ENCODE assay signal across 9 mouse cellular contexts in the genomic region with DNA sequence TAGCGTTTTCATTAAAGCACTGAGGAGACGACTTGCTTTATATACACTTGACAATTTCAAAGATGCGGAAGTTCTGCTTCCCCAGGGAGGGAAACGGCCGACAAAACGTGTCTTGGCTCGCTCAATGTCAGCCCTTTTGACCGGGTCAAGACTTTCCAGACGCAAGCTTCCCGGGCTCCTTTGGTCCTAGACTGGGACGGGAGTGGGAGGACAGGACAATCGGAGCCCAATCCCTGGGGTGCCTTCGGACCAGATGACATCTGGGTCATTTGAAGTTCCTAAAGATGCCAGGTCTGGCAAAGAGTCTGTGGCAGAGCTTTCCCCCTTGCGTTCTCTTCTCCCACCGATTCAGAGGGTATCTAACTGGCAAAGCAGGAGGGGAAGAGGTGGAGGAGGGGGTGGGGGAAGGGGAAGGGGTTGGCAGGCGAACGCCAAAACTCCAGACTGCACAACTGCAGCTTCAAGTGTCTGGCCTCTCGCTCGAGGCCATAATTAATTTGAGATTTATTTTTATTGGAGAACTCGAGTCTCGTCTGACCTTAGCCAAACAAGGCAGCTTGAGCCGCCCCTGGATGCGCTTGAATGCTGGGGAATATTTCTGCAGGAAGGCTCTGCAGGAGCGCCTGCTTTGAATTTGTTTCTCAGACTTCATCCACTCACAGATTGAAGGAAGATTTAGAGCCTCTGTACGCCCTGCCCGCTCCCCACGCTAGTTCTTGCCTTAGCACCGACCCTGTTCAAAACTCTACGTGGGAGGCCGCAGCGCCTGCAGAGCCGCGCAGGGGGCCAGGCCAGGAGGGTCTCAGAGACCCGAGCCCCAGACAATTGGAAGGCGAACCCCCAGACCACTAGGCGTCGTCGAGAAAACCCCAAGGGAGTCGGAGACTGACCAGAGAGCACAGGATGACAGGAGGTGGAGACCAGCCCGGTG. TPM values are rescaled to one million over a fixed set of nuclear protein-coding genes. Genes with fewer than 3 reads are reported as not detected.
DNase-seq lines count a peak whose midpoint lies in the region; ATAC-seq and TF ChIP-seq lines count a peak whose summit lies in the region.
"Had no signal": no experiment of that assay in that cellular context is flagged by ENCODE, and none has a peak within 500 bp of the region (broad histone marks: within the 10 kb centered on the region; RNA-seq: fewer than 3 reads in every experiment).

No protein-coding gene starts in this region.

- WGBS in forebrain, embryonic 16.5 days = under 1% methylated on average over 40 of the region's 40 CpGs
- whole genome bisulfite sequencing in hindbrain, postnatal 0 days = 3% methylated on average over 40 of the region's 40 CpGs
- 14% methylated on average over 40 of the region's 40 CpGs for WGBS in liver, embryonic 16.5 days (ENCODE audit: insufficient replicate concordance)

- peak; percentile 55 for DNase-seq in embryo, embryonic 9.5 days (ENCODE audit: extremely low spot score)
- no peak for DNase-seq in hindbrain, postnatal 0 days (ENCODE audit: low spot score)
- DNase-seq in splenic B cell, adult 2 months (ENCODE audit: low read depth, low spot score) = peak; percentile 45
- no peak for DNase-seq in left cerebral cortex, postnatal 4 days
- no peak for DNase-seq in MN1 (ENCODE audit: low spot score)
- DNase-seq in cerebellum, adult 11-12 months = no peak
- DNase-seq: liver, embryonic 13.5 days had no signal

- H3K27me3 ChIP-seq in forebrain, embryonic 16.5 days (replicated peaks; ENCODE audit: control insufficient read depth, insufficient read depth, low read length) = peaks cover 73% of the 10 kb centered on the region
- H3K27me3 ChIP-seq in hindbrain, postnatal 0 days (ENCODE audit: insufficient read depth, low read length) = peaks cover 57% of the 10 kb centered on the region
- H3K27me3 ChIP-seq in liver, embryonic 16.5 days (ENCODE audit: control insufficient read depth, insufficient read depth, low read depth, low read length) = peaks cover 71% of the 10 kb centered on the region
- H3K27me3 ChIP-seq in splenic B cell, adult 2 months (ENCODE audit: control insufficient read depth, insufficient read depth, low read length, poor library complexity, severe bottlenecking) = no peaks in the 10 kb centered on the region

- no peak overlapping the region for H3K9ac ChIP-seq in forebrain, embryonic 16.5 days (replicated peaks; ENCODE audit: low read depth, low read length)
- H3K9ac ChIP-seq in hindbrain, postnatal 0 days (replicated peaks; ENCODE audit: low read length) = no peak overlapping the region
- H3K9ac ChIP-seq in liver, embryonic 16.5 days (ENCODE audit: low read depth, low read length) = no peak overlapping the region
- H3K9ac ChIP-seq: liver, embryonic 13.5 days had no signal

- H3K4me3 ChIP-seq in forebrain, embryonic 16.5 days (replicated peaks; ENCODE audit: low read length) = peak overlapping the region; percentile 13; the same call in 1 of the 2 replicates
- no peak overlapping the region for H3K4me3 ChIP-seq in hindbrain, postnatal 0 days (ENCODE audit: low read length)
- H3K4me3 ChIP-seq in liver, embryonic 16.5 days (ENCODE audit: low read depth, low read length) = no peak overlapping the region
- H3K4me3 ChIP-seq: liver, embryonic 13.5 days had no signal

- intact Hi-C loops in left cerebral cortex, postnatal 4 days (cut with DNase I) = no loop called here

- H3K9me3 ChIP-seq in forebrain, embryonic 16.5 days (ENCODE audit: control insufficient read depth, low read length) = no peaks in the 10 kb centered on the region
- H3K9me3 ChIP-seq in hindbrain, postnatal 0 days (ENCODE audit: low read length) = no peaks in the 10 kb centered on the region
- H3K9me3 ChIP-seq in liver, embryonic 16.5 days (replicated peaks; ENCODE audit: control insufficient read depth, low read length) = no peaks in the 10 kb centered on the region
- H3K9me3 ChIP-seq: liver, embryonic 13.5 days had no signal

- no peak overlapping the region for H3K4me2 ChIP-seq in forebrain, embryonic 16.5 days (ENCODE audit: low read length)
- peak overlapping the region; percentile 27; the same call in 1 of the 2 replicates for H3K4me2 ChIP-seq in hindbrain, postnatal 0 days (ENCODE audit: low read depth, low read length)
- peak overlapping the region; percentile 20; the same call in 1 of the 2 replicates for H3K4me2 ChIP-seq in liver, embryonic 16.5 days (ENCODE audit: low read depth, low read length)
- H3K4me2 ChIP-seq: liver, embryonic 13.5 days had no signal

- no peak overlapping the region for H3K27ac ChIP-seq in forebrain, embryonic 16.5 days (ENCODE audit: low read length)
- no peak overlapping the region for H3K27ac ChIP-seq in hindbrain, postnatal 0 days
- H3K27ac ChIP-seq in liver, embryonic 16.5 days (ENCODE audit: low read length) = no peak overlapping the region
- H3K27ac ChIP-seq: liver, embryonic 13.5 days had no signal

- TF ChIP-seq CTCF in hindbrain, postnatal 0 days (IDR thresholded peaks at IDR 0.05; ENCODE audit: low read depth) = no peak

- no peak for ATAC-seq in forebrain, embryonic 16.5 days
- no peak for ATAC-seq in hindbrain, postnatal 0 days
- no peak for ATAC-seq in liver, embryonic 16.5 days (ENCODE audit: low read depth)

- peaks cover 42% of the 10 kb centered on the region for H3K4me1 ChIP-seq in forebrain, embryonic 16.5 days (replicated peaks; ENCODE audit: control insufficient read depth, insufficient read depth, low read length)
- H3K4me1 ChIP-seq in hindbrain, postnatal 0 days (ENCODE audit: insufficient read depth, low read length) = peaks cover 14% of the 10 kb centered on the region; the same call in 1 of the 2 replicates
- H3K4me1 ChIP-seq in liver, embryonic 16.5 days (ENCODE audit: control insufficient read depth, low read depth, low read length) = peaks cover 8% of the 10 kb centered on the region

- no peaks in the 10 kb centered on the region for H3K36me3 ChIP-seq in forebrain, embryonic 16.5 days (ENCODE audit: control insufficient read depth, insufficient read depth)
- no peaks in the 10 kb centered on the region for H3K36me3 ChIP-seq in hindbrain, postnatal 0 days (ENCODE audit: insufficient read depth, low read length)
- H3K36me3 ChIP-seq in liver, embryonic 16.5 days (ENCODE audit: control insufficient read depth, insufficient read depth) = no peaks in the 10 kb centered on the region
- no peaks in the 10 kb centered on the region for H3K36me3 ChIP-seq in splenic B cell, adult 2 months (ENCODE audit: control insufficient read depth, insufficient read depth, low read length, poor library complexity, severe bottlenecking)
- H3K36me3 ChIP-seq: liver, embryonic 13.5 days had no signal

RNA-seq across cellular contexts. Expression of gene Fli1, which starts 2.3 kb away (rescaled TPM):
- 7.3 and 7.8 TPM in 2 replicates for polyA plus RNA-seq in forebrain, embryonic 16.5 days (2015; fragmentation: Nextera tagmentation; extraction: Ambion mirVana)
- 6.9 and 10.8 TPM in 2 replicates for total RNA-seq in hindbrain, postnatal 0 days (2014; rRNA removed)
- polyA plus RNA-seq in hindbrain, postnatal 0 days (2015; fragmentation: Nextera tagmentation; extraction: Ambion mirVana) = 5.6 and 6.7 TPM in 2 replicates
- polyA plus RNA-seq in liver, embryonic 16.5 days (2015; fragmentation: Nextera tagmentation; extraction: Ambion mirVana) = 6.9 and 8.2 TPM in 2 replicates
- total RNA-seq in left cerebral cortex, postnatal 4 days (2021) = 1 to 10 TPM; 8.5 to 10.0 TPM

Comparison
In these comparisons a context has a peak if more than half of its experiments do, and no peak if none do; other contexts are left out.
1. DNase-seq: peak in embryo, embryonic 9.5 days (single experiment) and splenic B cell, adult 2 months (single experiment); none in hindbrain, postnatal 0 days (single experiment), left cerebral cortex, postnatal 4 days (single experiment), MN1 (single experiment) and cerebellum, adult 11-12 months (single experiment).